Mouse (Mus musculus) left cerebral cortex, adult 2 months (tissue): ENCODE data around the gene Klf12. TPM values are rescaled to one million over a fixed set of nuclear protein-coding genes. Genes with fewer than 3 reads are reported as not detected.
A peak's percentile ranks its signal among the peaks of the same experiment; 100 is the strongest.

ENCODE experiments used
- DNase-seq, 2 experiments: peaks; one replicate each; pipeline ENCODE4 v3.0.0; 2021 to 2022; ENCODE audit warnings: low spot score in 2 of 2, mixed read lengths in 1 of 2; ENCODE audit errors: extremely low spot score in 1 of 2
- H3K27ac ChIP-seq: fragments of 200-600 bp; 2 replicates; pipeline ENCODE4 v1.8.1; 2022
- H3K4me3 ChIP-seq: fragments of 200-600 bp; 2 replicates; pipeline ENCODE4 v1.8.1; 2022
- CTCF ChIP-seq: fragments of 200-600 bp; IDR thresholded peaks from 2 replicates; pipeline ENCODE4 v1.8.1; 2022; ENCODE audit warnings: antibody characterized with exemption, mild to moderate bottlenecking, moderate library complexity
- intact Hi-C: fragments of 180-260 bp; cut with DNase I; formaldehyde crosslinking; loops from one replicate; pipeline ENCODE4 v1.15.1; 2025
- total RNA-seq, 2 experiments: library from RNA; stranded (reverse); gene quantifications; 2 replicates each; pipeline ENCODE4 v1.2.3; 2021

Gene Klf12
- total RNA-seq, 2 experiments from 2014 or later, result 53.6 to 55.7 TPM

GRCm38 (mm10) chr14:100072431-100073195 lies 211.9 kb downstream of the Klf12 start:
- DNase-seq, result no peak
- TF ChIP-seq CTCF, result no peak
- no peak overlapping the region for H3K4me3 ChIP-seq
- intact Hi-C loops, result no loop called here
- no peak overlapping the region for H3K27ac ChIP-seq

DNA sequence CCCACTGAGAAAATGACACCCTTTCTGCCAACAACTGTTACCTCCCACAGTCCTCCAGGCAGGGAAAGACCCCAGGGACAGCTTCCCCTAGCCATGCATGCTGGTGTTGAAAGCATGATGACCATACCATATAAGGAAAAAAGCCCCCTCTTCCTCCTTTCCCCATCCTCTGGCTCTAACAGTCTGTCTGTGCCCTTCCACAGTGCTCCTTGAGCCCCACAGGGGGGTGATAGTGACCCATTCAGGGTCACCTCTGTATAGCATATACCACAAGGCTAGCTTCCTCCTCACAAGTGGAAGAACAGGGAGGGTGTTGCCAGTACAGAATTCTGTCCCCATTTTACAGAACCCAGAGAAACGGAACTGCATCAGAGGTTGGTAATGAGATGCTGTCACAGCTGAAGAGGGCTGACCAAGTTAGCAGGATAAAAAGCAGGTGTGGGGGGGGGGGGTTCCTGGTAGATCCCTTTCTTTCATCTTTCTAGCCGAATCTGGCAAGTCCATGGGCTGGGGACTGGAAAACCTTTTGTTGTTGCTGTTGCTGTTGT lies 214.9 kb downstream of the Klf12 start:
- no peak for DNase-seq
- no peak overlapping the region for H3K27ac ChIP-seq
- no peak overlapping the region for H3K4me3 ChIP-seq
- no peak for TF ChIP-seq CTCF
- intact Hi-C loops, result no loop called here

DNA sequence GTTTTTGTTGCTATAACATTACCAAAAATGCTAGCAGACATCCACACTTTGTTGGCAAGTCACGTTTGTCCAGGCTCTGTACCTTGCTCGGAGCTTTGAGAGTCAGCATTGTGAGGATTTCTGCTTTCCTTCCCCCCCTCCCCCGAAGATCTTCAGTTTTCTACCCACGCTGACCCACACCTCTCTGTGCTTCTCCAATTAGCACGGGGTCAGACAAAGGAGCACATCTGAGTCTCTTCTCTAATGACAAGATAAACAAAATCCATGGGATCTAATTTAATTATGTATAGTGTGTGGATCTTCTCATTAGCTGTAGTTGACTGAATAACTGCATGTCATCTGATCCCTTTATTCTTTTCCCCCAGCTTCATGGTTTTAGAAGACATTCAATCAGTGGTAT lies 215.8 kb downstream of the Klf12 start:
- intact Hi-C loops, result no loop called here
- Histone ChIP-seq H3K4me3 (no peak overlapping the region), H3K27ac (no peak overlapping the region)
- DNase-seq, result no peak
- TF ChIP-seq CTCF, result no peak

DNA sequence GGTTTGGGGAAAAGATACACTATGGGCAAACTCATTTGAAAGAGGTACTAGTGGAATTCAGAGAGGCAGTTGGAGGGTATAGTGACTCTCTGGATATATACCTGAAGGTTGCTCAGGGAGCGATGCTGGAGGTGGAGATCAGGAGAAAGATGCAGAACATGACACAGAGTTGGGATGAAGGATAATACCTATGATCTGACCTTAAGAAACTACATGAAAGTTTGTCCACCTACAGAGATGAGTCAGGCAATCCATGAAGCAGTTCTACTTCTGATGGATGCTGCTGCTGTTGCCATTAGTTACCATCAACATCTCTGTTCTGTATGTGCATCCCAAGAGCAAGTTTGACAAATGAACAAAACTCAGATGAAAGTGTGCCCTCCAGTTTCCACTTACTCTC lies 222.0 kb downstream of the Klf12 start:
- DNase-seq, result no peak
- intact Hi-C loops, result no loop called here
- TF ChIP-seq CTCF, result no peak
- H3K4me3 ChIP-seq, result no peak overlapping the region
- H3K27ac ChIP-seq, result no peak overlapping the region

GRCm38 (mm10) chr14:100054150-100054549 lies 230.3 kb downstream of the Klf12 start:
- DNase-seq, result no peak
- TF ChIP-seq CTCF, result no peak
- H3K27ac ChIP-seq, result no peak overlapping the region
- H3K4me3 ChIP-seq, result no peak overlapping the region
- intact Hi-C loops, result no loop called here

GRCm38 (mm10) chr14:100053456-100053855 lies 231.0 kb downstream of the Klf12 start:
- no peak for DNase-seq
- Histone ChIP-seq H3K27ac (no peak overlapping the region), H3K4me3 (no peak overlapping the region)
- no peak for TF ChIP-seq CTCF
- intact Hi-C loops, result no loop called here

DNA sequence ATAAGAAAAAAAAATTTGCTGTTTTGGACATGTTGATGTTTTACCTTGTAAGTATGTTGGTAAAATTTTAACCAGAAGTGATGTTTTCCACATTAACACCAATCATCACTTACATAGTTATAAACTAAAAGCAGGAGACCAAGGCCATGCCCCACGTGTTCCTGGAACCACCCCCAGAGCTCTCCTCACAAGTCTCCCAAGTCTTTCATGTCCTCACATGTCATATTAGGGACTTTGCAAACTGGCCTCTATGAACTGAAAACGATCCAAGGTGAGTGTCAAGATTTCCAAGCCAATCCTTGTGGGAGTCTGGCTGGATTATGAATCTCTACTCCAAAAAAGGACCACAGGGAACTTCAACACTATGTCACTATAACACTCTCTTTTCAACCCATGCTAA lies 231.6 kb downstream of the Klf12 start:
- intact Hi-C loops, result no loop called here
- TF ChIP-seq CTCF, result no peak
- no peak for DNase-seq
- no peak overlapping the region for H3K27ac ChIP-seq
- H3K4me3 ChIP-seq, result no peak overlapping the region

GRCm38 (mm10) chr14:100045431-100045830 lies 239.0 kb downstream of the Klf12 start:
- Histone ChIP-seq H3K27ac (no peak overlapping the region), H3K4me3 (no peak overlapping the region)
- no peak for DNase-seq
- peak; percentile 18 for TF ChIP-seq CTCF
- intact Hi-C loops, result no loop called here

GRCm38 (mm10) chr14:100041823-100042222 lies 242.7 kb downstream of the Klf12 start:
- no peak for DNase-seq
- no peak for TF ChIP-seq CTCF
- H3K27ac ChIP-seq, result no peak overlapping the region
- H3K4me3 ChIP-seq, result no peak overlapping the region
- intact Hi-C loops, result no loop called here

- H3K27ac ChIP-seq, result peak overlapping the region; percentile 55; the same call in 1 of the 2 replicates
- intact Hi-C loops, result loop anchor here (5.0 kb wide), 1 partner anchor 81 kb away; no protein-coding TSS in a partner anchor
- no peak for DNase-seq
- peak overlapping the region; percentile 28 for H3K4me3 ChIP-seq
- no peak for TF ChIP-seq CTCF
Observed at GRCm38 (mm10) chr14:100026671-100027070, 257.8 kb downstream of the Klf12 start.

DNA sequence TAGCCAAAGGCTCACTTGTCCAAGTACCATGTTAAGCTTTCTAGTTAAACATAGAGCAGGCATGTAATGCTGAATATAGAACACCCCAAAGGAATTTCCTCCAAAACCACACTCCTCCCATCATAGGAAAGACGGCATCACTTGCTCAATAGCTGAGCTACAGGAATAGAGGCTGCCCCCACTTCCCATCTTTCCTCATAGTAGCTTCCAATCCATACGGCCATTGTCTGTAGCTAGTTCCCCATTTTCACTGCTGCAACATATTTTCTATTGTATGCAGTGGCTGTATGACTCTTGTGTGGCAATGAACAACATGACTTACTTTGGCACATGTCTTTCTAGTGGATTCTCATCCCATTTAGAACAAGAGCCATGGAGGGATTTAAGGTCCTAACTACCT lies 267.3 kb downstream of the Klf12 start:
- no peak overlapping the region for H3K27ac ChIP-seq
- DNase-seq, result no peak
- TF ChIP-seq CTCF, result no peak
- intact Hi-C loops, result no loop called here
- no peak overlapping the region for H3K4me3 ChIP-seq

DNA sequence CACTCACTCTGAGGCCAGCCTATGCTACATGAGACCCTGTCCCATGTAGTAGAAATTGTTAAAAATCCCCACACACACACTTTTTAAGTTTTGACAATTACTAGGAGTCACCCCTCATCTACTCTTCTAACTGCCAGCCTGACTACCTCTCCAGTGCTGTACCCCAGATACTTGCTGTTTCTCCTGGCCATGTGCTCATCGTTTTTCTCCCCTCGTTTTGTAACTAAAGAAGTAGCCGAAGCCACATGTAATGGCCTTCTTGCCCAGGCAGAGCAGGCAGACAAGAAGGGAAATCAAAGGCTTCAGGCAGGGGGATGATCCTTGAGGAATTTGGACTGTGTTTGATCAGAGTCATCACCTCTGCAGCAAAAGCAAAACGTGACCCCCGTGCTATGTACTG lies 274.0 kb downstream of the Klf12 start:
- no peak for DNase-seq

More for the DNA sequence above, 274.0 kb downstream of the Klf12 start:
- Histone ChIP-seq H3K27ac (no peak overlapping the region), H3K4me3 (no peak overlapping the region)
- intact Hi-C loops, result loop anchor here (5.0 kb wide), 1 partner anchor 1417 kb away; no protein-coding TSS in a partner anchor
- TF ChIP-seq CTCF, result no peak
